Mouse (Mus musculus): ENCODE measurements around the gene Gm20388. TPM values are rescaled to one million over a fixed set of nuclear protein-coding genes. Genes with fewer than 3 reads are reported as not detected.

Gene Gm20388
- polyA plus RNA-seq, 1 experiment from 2014 or later, result not detected

DNA sequence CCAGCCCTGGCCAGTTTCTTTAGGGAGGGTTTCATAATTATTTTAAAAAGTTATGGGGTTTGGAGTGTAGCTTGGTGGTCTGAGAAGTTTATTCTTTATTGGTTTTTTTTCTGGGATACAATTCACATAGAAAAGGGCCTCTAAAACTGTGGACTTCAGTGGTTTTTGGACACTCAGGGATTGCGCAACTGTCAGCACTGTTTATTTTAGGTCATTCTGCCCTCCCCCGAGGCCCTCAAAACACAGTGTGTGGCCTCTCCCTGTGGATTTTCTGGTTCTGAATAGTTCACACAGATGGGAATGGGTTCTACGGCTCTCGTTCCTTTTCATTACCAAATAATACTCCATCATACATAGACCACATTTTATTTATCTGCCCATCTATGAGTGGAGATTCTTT is 332.6 kb downstream of the Gm20388 start:
- 69% methylated on average over 4 of the region's 4 CpGs for WGBS
- ATAC-seq, result no peak

GRCm38 (mm10) chr8:120243916-120244451 is 333.3 kb downstream of the Gm20388 start:
- no peaks in the 10 kb centered on the region; the same call in 1 of the 2 replicates for H3K36me3 ChIP-seq (ENCODE audit: control insufficient read depth, insufficient read depth)
- TF ChIP-seq CTCF (IDR thresholded peaks at IDR 0.05; ENCODE audit: low read depth), result no peak
- no peak overlapping the region for H3K4me3 ChIP-seq (ENCODE audit: low read depth, low read length)
- H3K27ac ChIP-seq (ENCODE audit: low read depth, low read length), result no peak overlapping the region
- WGBS, result 77% methylated on average over 5 of the region's 5 CpGs
- ATAC-seq, result no peak
- no peaks in the 10 kb centered on the region for H3K4me1 ChIP-seq (replicated peaks; ENCODE audit: control insufficient read depth, insufficient read depth, low read length)
- H3K9ac ChIP-seq (ENCODE audit: low read depth, low read length), result no peak overlapping the region
- no peaks in the 10 kb centered on the region for H3K27me3 ChIP-seq (replicated peaks; ENCODE audit: control insufficient read depth, insufficient read depth, low read length)
- H3K9me3 ChIP-seq (ENCODE audit: control insufficient read depth), result no peaks in the 10 kb centered on the region
- no peak overlapping the region for H3K4me2 ChIP-seq (replicated peaks; ENCODE audit: low read depth)

More for the DNA sequence above, 332.6 kb downstream of the Gm20388 start:
- no peak overlapping the region for H3K4me2 ChIP-seq (replicated peaks; ENCODE audit: low read depth)
- no peak for TF ChIP-seq CTCF (IDR thresholded peaks at IDR 0.05; ENCODE audit: low read depth)
- no peaks in the 10 kb centered on the region for H3K27me3 ChIP-seq (replicated peaks; ENCODE audit: control insufficient read depth, insufficient read depth, low read length)
- no peak overlapping the region for H3K4me3 ChIP-seq (ENCODE audit: low read depth, low read length)
- H3K36me3 ChIP-seq (ENCODE audit: control insufficient read depth, insufficient read depth), result no peaks in the 10 kb centered on the region; the same call in 1 of the 2 replicates
- no peaks in the 10 kb centered on the region for H3K4me1 ChIP-seq (replicated peaks; ENCODE audit: control insufficient read depth, insufficient read depth, low read length)
- H3K27ac ChIP-seq (ENCODE audit: low read depth, low read length), result peak overlapping the region; percentile 4; the same call in 1 of the 2 replicates
- H3K9me3 ChIP-seq (ENCODE audit: control insufficient read depth), result no peaks in the 10 kb centered on the region
- H3K9ac ChIP-seq (ENCODE audit: low read depth, low read length), result no peak overlapping the region

DNA sequence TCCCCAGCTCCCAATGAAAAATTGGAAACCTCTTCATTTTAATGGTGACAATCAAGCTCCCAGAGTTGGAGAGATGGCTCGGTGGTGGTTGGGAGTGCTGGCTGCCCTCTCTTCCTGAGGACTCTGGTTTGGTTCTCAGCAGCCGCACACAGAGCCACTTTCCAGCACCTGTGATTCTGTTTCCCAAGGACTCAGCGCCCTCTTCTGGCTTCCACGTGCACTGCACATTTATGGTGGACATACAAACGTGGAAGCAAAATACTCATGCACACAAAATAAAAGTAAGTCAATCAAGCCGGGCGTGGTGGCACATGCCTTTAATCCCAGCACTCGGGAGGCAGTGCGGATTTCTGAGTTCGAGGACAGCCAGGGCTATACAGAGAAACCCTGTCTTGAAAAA is 333.9 kb downstream of the Gm20388 start:
- 93% methylated on average over 10 of the region's 10 CpGs for WGBS
- Histone ChIP-seq H3K9ac (ENCODE audit: low read depth, low read length) (no peak overlapping the region), H3K9me3 (ENCODE audit: control insufficient read depth) (no peaks in the 10 kb centered on the region), H3K27ac (ENCODE audit: low read depth, low read length) (no peak overlapping the region), H3K4me2 (replicated peaks; ENCODE audit: low read depth) (no peak overlapping the region), H3K27me3 (replicated peaks; ENCODE audit: control insufficient read depth, insufficient read depth, low read length) (no peaks in the 10 kb centered on the region), H3K4me3 (ENCODE audit: low read depth, low read length) (no peak overlapping the region), H3K36me3 (ENCODE audit: control insufficient read depth, insufficient read depth) (no peaks in the 10 kb centered on the region; the same call in 1 of the 2 replicates), H3K4me1 (replicated peaks; ENCODE audit: control insufficient read depth, insufficient read depth, low read length) (no peaks in the 10 kb centered on the region)
- peak; percentile 42 for TF ChIP-seq CTCF (IDR thresholded peaks at IDR 0.05; ENCODE audit: low read depth)
- no peak for ATAC-seq

- H3K27ac ChIP-seq (ENCODE audit: low read depth, low read length), result no peak overlapping the region
- 64% methylated on average over 5 of the region's 5 CpGs for WGBS
- no peak for ATAC-seq
- TF ChIP-seq CTCF (IDR thresholded peaks at IDR 0.05; ENCODE audit: low read depth), result peak; percentile 60
- no peaks in the 10 kb centered on the region for H3K27me3 ChIP-seq (replicated peaks; ENCODE audit: control insufficient read depth, insufficient read depth, low read length)
- no peak overlapping the region for H3K4me3 ChIP-seq (ENCODE audit: low read depth, low read length)
- no peak overlapping the region for H3K4me2 ChIP-seq (replicated peaks; ENCODE audit: low read depth)
- no peaks in the 10 kb centered on the region; the same call in 1 of the 2 replicates for H3K36me3 ChIP-seq (ENCODE audit: control insufficient read depth, insufficient read depth)
- 0 out of 2 replicates have a peak, but pooled peaks cover 2% of the 10 kb centered on the region for H3K4me1 ChIP-seq (replicated peaks; ENCODE audit: control insufficient read depth, insufficient read depth, low read length)
- no peaks in the 10 kb centered on the region for H3K9me3 ChIP-seq (ENCODE audit: control insufficient read depth)
- no peak overlapping the region for H3K9ac ChIP-seq (ENCODE audit: low read depth, low read length)
Observed at GRCm38 (mm10) chr8:120247618-120248017, 337.0 kb downstream of the Gm20388 start.

DNA sequence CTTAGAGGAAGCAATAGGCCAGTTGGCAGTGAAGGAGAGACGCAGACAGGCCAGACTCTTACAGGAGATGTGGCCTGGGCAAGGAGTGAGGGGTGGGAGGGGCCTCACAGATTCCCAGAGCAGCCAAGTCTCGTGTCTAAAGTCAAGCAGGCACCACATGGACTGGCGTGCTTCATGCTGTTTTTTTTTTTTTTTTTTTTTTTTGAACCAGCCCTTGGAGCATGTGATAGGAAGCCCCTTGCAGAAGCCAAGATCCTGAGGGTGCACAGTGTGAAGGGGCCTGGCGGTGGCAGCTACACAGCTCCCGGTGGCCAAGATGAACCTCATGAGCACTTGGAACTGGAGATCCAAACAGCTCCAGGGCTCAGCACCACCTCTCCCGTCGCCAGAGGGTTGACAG is 337.4 kb downstream of the Gm20388 start:
- Histone ChIP-seq H3K9ac (ENCODE audit: low read depth, low read length) (no peak overlapping the region), H3K27me3 (replicated peaks; ENCODE audit: control insufficient read depth, insufficient read depth, low read length) (no peaks in the 10 kb centered on the region), H3K4me2 (replicated peaks; ENCODE audit: low read depth) (no peak overlapping the region), H3K36me3 (ENCODE audit: control insufficient read depth, insufficient read depth) (no peaks in the 10 kb centered on the region; the same call in 1 of the 2 replicates), H3K9me3 (ENCODE audit: control insufficient read depth) (no peaks in the 10 kb centered on the region), H3K27ac (ENCODE audit: low read depth, low read length) (no peak overlapping the region), H3K4me3 (ENCODE audit: low read depth, low read length) (no peak overlapping the region), H3K4me1 (replicated peaks; ENCODE audit: control insufficient read depth, insufficient read depth, low read length) (0 out of 2 replicates have a peak, but pooled peaks cover 2% of the 10 kb centered on the region)
- no peak for ATAC-seq
- TF ChIP-seq CTCF (IDR thresholded peaks at IDR 0.05; ENCODE audit: low read depth), result no peak
- 58% methylated on average over 6 of the region's 7 CpGs for WGBS

- no peak for ATAC-seq
- Histone ChIP-seq H3K27me3 (replicated peaks; ENCODE audit: control insufficient read depth, insufficient read depth, low read length) (no peaks in the 10 kb centered on the region), H3K4me2 (replicated peaks; ENCODE audit: low read depth) (no peak overlapping the region), H3K9ac (ENCODE audit: low read depth, low read length) (no peak overlapping the region), H3K36me3 (ENCODE audit: control insufficient read depth, insufficient read depth) (no peaks in the 10 kb centered on the region; the same call in 1 of the 2 replicates), H3K4me1 (replicated peaks; ENCODE audit: control insufficient read depth, insufficient read depth, low read length) (0 out of 2 replicates have a peak, but pooled peaks cover 2% of the 10 kb centered on the region), H3K9me3 (ENCODE audit: control insufficient read depth) (no peaks in the 10 kb centered on the region), H3K27ac (ENCODE audit: low read depth, low read length) (no peak overlapping the region), H3K4me3 (ENCODE audit: low read depth, low read length) (no peak overlapping the region)
- 92% methylated on average over 4 of the region's 4 CpGs for WGBS
- no peak for TF ChIP-seq CTCF (IDR thresholded peaks at IDR 0.05; ENCODE audit: low read depth)
Observed at GRCm38 (mm10) chr8:120248451-120248850, 337.8 kb downstream of the Gm20388 start.
